ENCODE assay signal across 22 mouse cellular contexts in genomic region chr12:101832179-101833114, GRCm38 (mm10). TPM values are rescaled to one million over a fixed set of nuclear protein-coding genes. Genes with fewer than 3 reads are reported as not detected.
DNase-seq lines count a peak whose midpoint lies in the region; ATAC-seq and TF ChIP-seq lines count a peak whose summit lies in the region.
"Had no signal": no experiment of that assay in that cellular context is flagged by ENCODE, and none has a peak within 500 bp of the region (broad histone marks: within the 10 kb centered on the region; RNA-seq: fewer than 3 reads in every experiment).

No protein-coding gene starts in this region.

- TF ChIP-seq POLR2A in lung, adult 2 months (IDR thresholded peaks at IDR 0.05; ENCODE audit: borderline replicate concordance, extremely low read depth, low read depth, low read length) = no peak

- no peak for TF ChIP-seq EP300 in lung, postnatal 0 days (IDR thresholded peaks at IDR 0.05)

- H3K9me3 ChIP-seq in intestine, embryonic 15.5 days = no peaks in the 10 kb centered on the region
- H3K9me3 ChIP-seq in intestine, postnatal 0 days (ENCODE audit: control insufficient read depth) = no peaks in the 10 kb centered on the region
- no peaks in the 10 kb centered on the region for H3K9me3 ChIP-seq in lung, postnatal 0 days (ENCODE audit: low read length)
- H3K9me3 ChIP-seq in kidney, embryonic 16.5 days (ENCODE audit: low read length) = no peaks in the 10 kb centered on the region
- no peaks in the 10 kb centered on the region for H3K9me3 ChIP-seq in midbrain, embryonic 10.5 days (replicated peaks)
- H3K9me3 ChIP-seq: embryonic facial prominence, embryonic 10.5 days; forebrain, embryonic 10.5 days; heart, embryonic 13.5 days; hindbrain, embryonic 12.5 days; limb, embryonic 13.5 days had no signal

- intact Hi-C loops in gastrocnemius, postnatal 36 days (cut with DNase I) = no loop called here

- 54% methylated on average over 7 of the region's 7 CpGs for WGBS in intestine, embryonic 15.5 days
- 49% methylated on average over 7 of the region's 7 CpGs for WGBS in intestine, postnatal 0 days
- 29% methylated on average over 7 of the region's 7 CpGs for WGBS in lung, postnatal 0 days
- WGBS in lung, adult 2 months = 33% methylated on average over 7 of the region's 7 CpGs
- 51% methylated on average over 7 of the region's 7 CpGs for WGBS in kidney, embryonic 16.5 days
- 88% methylated on average over 7 of the region's 7 CpGs for WGBS in midbrain, embryonic 10.5 days

- no peak for TF ChIP-seq CTCF in intestine, postnatal 0 days (IDR thresholded peaks at IDR 0.05; ENCODE audit: low read depth)
- no peak for TF ChIP-seq CTCF in lung, postnatal 0 days (IDR thresholded peaks at IDR 0.05)
- no peak for TF ChIP-seq CTCF in lung, adult 2 months (IDR thresholded peaks at IDR 0.05; ENCODE audit: insufficient read depth, low read length)

- H3K27me3 ChIP-seq in intestine, embryonic 15.5 days (replicated peaks) = no peaks in the 10 kb centered on the region
- no peaks in the 10 kb centered on the region for H3K27me3 ChIP-seq in intestine, postnatal 0 days (replicated peaks; ENCODE audit: control insufficient read depth, insufficient read depth, low read length)
- no peaks in the 10 kb centered on the region for H3K27me3 ChIP-seq in lung, postnatal 0 days (replicated peaks; ENCODE audit: insufficient read depth, low read length)
- no peaks in the 10 kb centered on the region for H3K27me3 ChIP-seq in kidney, embryonic 16.5 days (ENCODE audit: insufficient read depth, low read length)
- no peaks in the 10 kb centered on the region for H3K27me3 ChIP-seq in midbrain, embryonic 10.5 days (ENCODE audit: low read depth, poor library complexity, severe bottlenecking)
- H3K27me3 ChIP-seq: heart, embryonic 13.5 days; hindbrain, embryonic 12.5 days; limb, embryonic 13.5 days had no signal

- no peak overlapping the region for H3K4me2 ChIP-seq in intestine, embryonic 15.5 days (replicated peaks)
- H3K4me2 ChIP-seq in intestine, postnatal 0 days (replicated peaks; ENCODE audit: low read depth) = no peak overlapping the region
- H3K4me2 ChIP-seq in lung, postnatal 0 days (replicated peaks; ENCODE audit: low read depth, low read length) = no peak overlapping the region
- H3K4me2 ChIP-seq in kidney, embryonic 16.5 days (replicated peaks; ENCODE audit: low read depth, low read length) = no peak overlapping the region
- H3K4me2 ChIP-seq: heart, embryonic 13.5 days; hindbrain, embryonic 12.5 days; limb, embryonic 13.5 days; midbrain, embryonic 11.5 days had no signal

- H3K36me3 ChIP-seq in intestine, embryonic 15.5 days = peaks cover 2% of the 10 kb centered on the region; the same call in 1 of the 2 replicates
- peaks cover 23% of the 10 kb centered on the region for H3K36me3 ChIP-seq in intestine, postnatal 0 days (ENCODE audit: control insufficient read depth, insufficient read depth)
- H3K36me3 ChIP-seq in lung, postnatal 0 days (ENCODE audit: insufficient read depth, low read length) = peaks cover 14% of the 10 kb centered on the region; the same call in 1 of the 2 replicates
- H3K36me3 ChIP-seq in kidney, embryonic 16.5 days (ENCODE audit: insufficient read depth, low read length) = peaks cover 23% of the 10 kb centered on the region
- H3K36me3 ChIP-seq in midbrain, embryonic 10.5 days = peaks cover 32% of the 10 kb centered on the region

- no peak overlapping the region for H3K9ac ChIP-seq in intestine, embryonic 15.5 days
- no peak overlapping the region for H3K9ac ChIP-seq in intestine, postnatal 0 days (ENCODE audit: low read depth, low read length)
- no peak overlapping the region for H3K9ac ChIP-seq in lung, postnatal 0 days (replicated peaks; ENCODE audit: low read depth)
- no peak overlapping the region for H3K9ac ChIP-seq in kidney, embryonic 16.5 days (replicated peaks; ENCODE audit: low read length)
- H3K9ac ChIP-seq: heart, embryonic 13.5 days; hindbrain, embryonic 12.5 days; limb, embryonic 13.5 days; liver, embryonic 14.5 days had no signal

- no peak overlapping the region for H3K4me3 ChIP-seq in intestine, embryonic 15.5 days (replicated peaks)
- no peak overlapping the region for H3K4me3 ChIP-seq in intestine, postnatal 0 days (ENCODE audit: low read depth, low read length)
- no peak overlapping the region for H3K4me3 ChIP-seq in lung, postnatal 0 days (ENCODE audit: low read depth, low read length)
- no peak overlapping the region for H3K4me3 ChIP-seq in lung, adult 2 months (replicated peaks; ENCODE audit: extremely low read depth, low read depth, low read length)
- H3K4me3 ChIP-seq in kidney, embryonic 16.5 days (ENCODE audit: low read length) = no peak overlapping the region
- no peak overlapping the region for H3K4me3 ChIP-seq in midbrain, embryonic 10.5 days
- H3K4me3 ChIP-seq: embryonic facial prominence, embryonic 10.5 days; forebrain, embryonic 10.5 days; heart, embryonic 13.5 days; hindbrain, embryonic 12.5 days; limb, embryonic 13.5 days had no signal

- 0 out of 2 replicates have a peak, but pooled peaks have one; percentile 37 for ATAC-seq in intestine, embryonic 15.5 days
- no peak; the same call in 1 of the 2 replicates for ATAC-seq in intestine, postnatal 0 days
- peak; percentile 61 for ATAC-seq in lung, postnatal 0 days
- ATAC-seq in kidney, embryonic 16.5 days (ENCODE audit: low FRiP score, low TSS enrichment) = peak; percentile 91
- ATAC-seq: forebrain, embryonic 16.5 days had no signal

- H3K4me1 ChIP-seq in intestine, embryonic 15.5 days (replicated peaks) = 0 out of 2 replicates have a peak, but pooled peaks cover 5% of the 10 kb centered on the region
- no peaks in the 10 kb centered on the region for H3K4me1 ChIP-seq in intestine, postnatal 0 days (replicated peaks; ENCODE audit: control insufficient read depth, insufficient read depth, low read length)
- H3K4me1 ChIP-seq in lung, postnatal 0 days (ENCODE audit: insufficient read depth, low read depth, low read length) = peaks cover 4% of the 10 kb centered on the region
- peaks cover 8% of the 10 kb centered on the region; the same call in 1 of the 2 replicates for H3K4me1 ChIP-seq in lung, adult 2 months (ENCODE audit: control insufficient read depth, insufficient read depth, low read length)
- H3K4me1 ChIP-seq in kidney, embryonic 16.5 days (ENCODE audit: insufficient read depth, low read length) = peaks cover 11% of the 10 kb centered on the region
- H3K4me1 ChIP-seq in midbrain, embryonic 10.5 days = peaks cover 7% of the 10 kb centered on the region
- H3K4me1 ChIP-seq: forebrain, embryonic 10.5 days had no signal

- DNase-seq in lung, postnatal 0 days (ENCODE audit: low spot score) = peak; percentile 53
- DNase-seq in lung, adult 2 months = no peak
- DNase-seq in midbrain, embryonic 10.5 days (ENCODE audit: low spot score) = no peak
- DNase-seq in gastrocnemius, postnatal 36 days = no peak
- no peak for DNase-seq in adrenal gland, adult 2 months
- DNase-seq: adrenal gland, postnatal 25 days; cerebellum, adult 9-10 months; gastrocnemius, postnatal 10 days; heart, adult 18-20 months; heart, postnatal 14 days; lung, postnatal 4 days had no signal

- H3K27ac ChIP-seq in intestine, embryonic 15.5 days = no peak overlapping the region
- H3K27ac ChIP-seq in intestine, postnatal 0 days (ENCODE audit: low read depth, low read length) = no peak overlapping the region
- no peak overlapping the region for H3K27ac ChIP-seq in lung, postnatal 0 days (ENCODE audit: low read length)
- peak overlapping the region; percentile 39 for H3K27ac ChIP-seq in kidney, embryonic 16.5 days (ENCODE audit: low read length)
- H3K27ac ChIP-seq in midbrain, embryonic 10.5 days (replicated peaks) = no peak overlapping the region
- H3K27ac ChIP-seq: embryonic facial prominence, embryonic 10.5 days; forebrain, embryonic 10.5 days; heart, embryonic 13.5 days; hindbrain, embryonic 12.5 days; limb, embryonic 13.5 days; liver, embryonic 14.5 days had no signal

RNA-seq across cellular contexts. Expression of gene Fbln5, which starts 13.6 kb away (rescaled TPM):
- 62.5 and 63.9 TPM in 2 replicates for polyA plus RNA-seq in intestine, embryonic 15.5 days (2015; fragmentation: Nextera tagmentation; extraction: Ambion mirVana)
- polyA plus RNA-seq in intestine, postnatal 0 days (2015; fragmentation: Nextera tagmentation; extraction: Ambion mirVana) = 38.1 and 39.0 TPM in 2 replicates
- polyA plus RNA-seq in lung, postnatal 0 days (2015; fragmentation: Nextera tagmentation; extraction: Ambion mirVana) = 408 and 420 TPM in 2 replicates
- polyA plus RNA-seq in lung, adult 2 months (2012; rRNA removed) = 126 and 133 TPM in 2 replicates
- polyA plus RNA-seq in kidney, embryonic 16.5 days (2015; fragmentation: Nextera tagmentation; extraction: Ambion mirVana) = 135 and 143 TPM in 2 replicates
- 11.4 and 13.9 TPM in 2 replicates for polyA plus RNA-seq in midbrain, embryonic 10.5 days (2016; fragmentation: Nextera tagmentation; extraction: Ambion mirVana)
- total RNA-seq in gastrocnemius, postnatal 36 days (2021) = 10 to 100 TPM; 15.2 to 16.0 TPM
- total RNA-seq in adrenal gland, adult 2 months (2021) = 10 to 100 TPM; 63.0 to 64.3 TPM
- 29.1 and 29.6 TPM in 2 replicates for polyA plus RNA-seq in adrenal gland, adult 2 months (2012; rRNA removed)
